ENCODE assay signal across 23 mouse cellular contexts in genomic region chr10:21756811-21757210, GRCm38 (mm10).
DNase-seq lines count a peak whose midpoint lies in the region; ATAC-seq lines count a peak whose summit lies in the region.
"Had no signal": no experiment of that assay in that cellular context is flagged by ENCODE, and none has a peak within 500 bp of the region (broad histone marks: within the 10 kb centered on the region; RNA-seq: fewer than 3 reads in every experiment).

No protein-coding gene starts in this region.

- no peaks in the 10 kb centered on the region for H3K4me1 ChIP-seq in neural tube, embryonic 15.5 days
- H3K4me1 ChIP-seq: embryonic facial prominence, embryonic 12.5 days; heart, embryonic 10.5 days; heart, embryonic 13.5 days had no signal

- no peaks in the 10 kb centered on the region for H3K9me3 ChIP-seq in neural tube, embryonic 15.5 days (replicated peaks)
- H3K9me3 ChIP-seq: embryonic facial prominence, embryonic 12.5 days; embryonic facial prominence, embryonic 15.5 days; heart, embryonic 10.5 days; heart, embryonic 13.5 days; hindbrain, embryonic 12.5 days; hindbrain, embryonic 15.5 days had no signal

- WGBS in neural tube, embryonic 15.5 days = 92% methylated on average over 7 of the region's 7 CpGs

- H3K36me3 ChIP-seq in neural tube, embryonic 15.5 days = no peaks in the 10 kb centered on the region
- H3K36me3 ChIP-seq: embryonic facial prominence, embryonic 12.5 days; embryonic facial prominence, embryonic 15.5 days; heart, embryonic 10.5 days; heart, embryonic 13.5 days; hindbrain, embryonic 12.5 days; hindbrain, embryonic 15.5 days had no signal

- no peak overlapping the region for H3K27ac ChIP-seq in neural tube, embryonic 15.5 days (replicated peaks)
- H3K27ac ChIP-seq: embryonic facial prominence, embryonic 12.5 days; embryonic facial prominence, embryonic 15.5 days; heart, adult 2 months; heart, embryonic 10.5 days; heart, embryonic 13.5 days; hindbrain, embryonic 12.5 days; hindbrain, embryonic 15.5 days had no signal

- H3K4me2 ChIP-seq in neural tube, embryonic 15.5 days = no peak overlapping the region
- H3K4me2 ChIP-seq: embryonic facial prominence, embryonic 12.5 days; embryonic facial prominence, embryonic 15.5 days; heart, embryonic 13.5 days; hindbrain, embryonic 12.5 days; hindbrain, embryonic 15.5 days had no signal

- ATAC-seq in neural tube, embryonic 15.5 days (ENCODE audit: low FRiP score) = no peak
- ATAC-seq: forebrain, embryonic 14.5 days; forebrain, postnatal 0 days; Patski had no signal

- H3K27me3 ChIP-seq in neural tube, embryonic 15.5 days (replicated peaks) = no peaks in the 10 kb centered on the region
- H3K27me3 ChIP-seq: embryonic facial prominence, embryonic 12.5 days; embryonic facial prominence, embryonic 15.5 days; heart, embryonic 13.5 days; hindbrain, embryonic 12.5 days; hindbrain, embryonic 15.5 days; Patski had no signal

- no peak overlapping the region for H3K9ac ChIP-seq in neural tube, embryonic 15.5 days (replicated peaks)
- H3K9ac ChIP-seq: embryonic facial prominence, embryonic 12.5 days; embryonic facial prominence, embryonic 15.5 days; forebrain, postnatal 0 days; heart, embryonic 13.5 days; hindbrain, embryonic 12.5 days; hindbrain, embryonic 15.5 days had no signal

- peak; percentile 72 for DNase-seq in adrenal gland, adult 2 months
- DNase-seq in adrenal gland, postnatal 4 days (ENCODE audit: low spot score in 2 of 2) = no peak
- DNase-seq in neural tube, embryonic 10.5 days (ENCODE audit: extremely low spot score, low spot score) = peak; percentile 6
- peak; percentile 42 for DNase-seq in adrenal gland, postnatal 25 days
- DNase-seq in left cerebral cortex, adult 11 months (ENCODE audit: low spot score) = no peak
- no peak for DNase-seq in testis, postnatal 14 days (ENCODE audit: low spot score)
- DNase-seq: cerebellum, adult 11 months; cerebellum, adult 2 months; cerebellum, adult 9-11 months; cerebellum, postnatal 25 days; forebrain, postnatal 0 days; gastrocnemius, postnatal 25 days; heart, adult 2 months; heart, postnatal 14 days had no signal

- no peak overlapping the region for H3K4me3 ChIP-seq in neural tube, embryonic 15.5 days (replicated peaks)
- H3K4me3 ChIP-seq: embryonic facial prominence, embryonic 12.5 days; embryonic facial prominence, embryonic 15.5 days; heart, adult 2 months; heart, embryonic 10.5 days; heart, embryonic 13.5 days; hindbrain, embryonic 12.5 days; hindbrain, embryonic 15.5 days had no signal

Comparison
In these comparisons a context has a peak if more than half of its experiments do, and no peak if none do; other contexts are left out.
1. DNase-seq: peak in adrenal gland, adult 2 months (single experiment), neural tube, embryonic 10.5 days (single experiment) and adrenal gland, postnatal 25 days (single experiment); none in adrenal gland, postnatal 4 days (0 of 2), left cerebral cortex, adult 11 months (single experiment) and testis, postnatal 14 days (single experiment).